Mouse (Mus musculus) liver, adult (tissue): ENCODE results near the gene Fnip2.

Source experiments
- GATA4 ChIP-seq: IDR thresholded peaks from 2 replicates; pipeline ENCODE4 v1.6.1; 2014; ENCODE audit warnings: mild to moderate bottlenecking, low read length; ENCODE audit not compliant: insufficient replicate concordance

Fnip2 gene

GRCm38 (mm10) chr3:79549751-79550393 is 17.7 kb downstream of the Fnip2 start:
- TF ChIP-seq GATA4: no peak

DNA sequence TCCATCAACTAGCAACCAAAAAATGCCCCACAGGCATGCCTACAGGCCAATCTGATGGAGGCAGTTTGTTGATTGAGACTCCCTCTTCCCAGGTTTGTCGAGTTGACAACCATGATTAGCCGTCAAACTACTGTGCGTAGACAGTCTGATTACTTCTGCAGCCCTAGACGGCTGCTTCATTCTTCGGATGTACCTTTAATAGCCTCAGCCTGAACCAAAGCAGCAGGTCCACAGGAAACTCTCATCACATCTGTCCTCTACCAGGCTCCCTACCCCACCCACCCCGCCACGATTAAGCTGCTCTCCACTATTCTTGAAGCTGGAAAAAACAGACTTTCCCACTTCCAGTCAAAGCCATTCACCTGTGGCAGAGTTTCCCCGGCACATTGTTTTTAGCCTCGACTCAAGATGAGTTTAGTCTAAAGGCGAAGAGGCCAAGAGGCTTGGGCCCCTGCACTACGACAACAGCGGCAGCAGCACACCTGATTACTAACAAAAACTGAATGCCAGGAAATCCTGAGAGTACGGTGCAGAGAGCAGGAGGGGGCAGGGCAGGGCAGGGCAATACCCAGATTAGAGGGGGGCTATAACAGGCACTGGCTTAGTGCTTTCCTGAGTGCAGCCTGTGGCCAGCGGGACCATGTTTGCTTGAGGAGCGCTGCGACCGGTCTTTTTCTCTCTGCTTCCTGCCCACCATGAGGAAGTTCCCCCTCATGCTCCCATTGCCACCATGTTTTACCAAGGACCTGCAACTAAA is 18.7 kb downstream of the Fnip2 start:
- TF ChIP-seq GATA4: no peak

DNA sequence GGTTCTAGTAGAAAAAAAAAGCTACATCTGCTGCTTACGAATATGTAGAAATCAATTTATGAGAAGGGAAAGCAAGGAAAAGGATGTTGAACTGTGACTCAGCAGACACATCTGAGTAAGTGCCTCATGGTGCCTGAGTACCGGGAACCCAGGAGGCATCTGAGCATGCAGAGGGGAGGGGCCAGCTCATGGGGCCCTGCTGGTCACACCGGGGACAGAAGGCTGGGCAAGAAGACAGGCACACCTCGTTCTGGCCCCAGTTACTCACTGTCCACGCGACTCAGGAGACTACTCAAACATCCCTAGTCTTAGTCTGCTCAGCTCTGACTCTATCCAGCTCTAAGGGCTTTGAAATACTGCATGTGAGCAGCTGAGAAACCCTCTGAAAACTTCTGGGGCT is 25.0 kb downstream of the Fnip2 start:
- no peak for TF ChIP-seq GATA4

DNA sequence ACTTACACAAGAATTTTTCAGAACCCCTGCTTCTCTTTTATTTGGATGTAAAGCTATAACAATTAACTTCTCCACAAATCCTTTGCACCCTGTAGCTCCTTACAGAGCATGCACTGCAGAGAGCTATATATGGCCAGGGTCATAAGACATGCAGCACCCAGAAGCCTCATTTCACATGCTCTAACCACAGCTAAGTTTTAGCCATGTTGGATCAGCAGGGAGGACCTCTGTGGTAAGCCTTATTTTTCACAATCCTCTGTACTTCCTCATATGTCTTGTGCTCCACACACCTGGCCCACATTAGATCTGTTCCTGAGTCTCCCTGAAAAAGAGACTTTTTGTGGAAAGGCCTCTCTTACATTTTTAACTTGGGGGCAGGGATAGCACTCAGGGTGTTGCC is 27.9 kb downstream of the Fnip2 start:
- TF ChIP-seq GATA4: no peak

DNA sequence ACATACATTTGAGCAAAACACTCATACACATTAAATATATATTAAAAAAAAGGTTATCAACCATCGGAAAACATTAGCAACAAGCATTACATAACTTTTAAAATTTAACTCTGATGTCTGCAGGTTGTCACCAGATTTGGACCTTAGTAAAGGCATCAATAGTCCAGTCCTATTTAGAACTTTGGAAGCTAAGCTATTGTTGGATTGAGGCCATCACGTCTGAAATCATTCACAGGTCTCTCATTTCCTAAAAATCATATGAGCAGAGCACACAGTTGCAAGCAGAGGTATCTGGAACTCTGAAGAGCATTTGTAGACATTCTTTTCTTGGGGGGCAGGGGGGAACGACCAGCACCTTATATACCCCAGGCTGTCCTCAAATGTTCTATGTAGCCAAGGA is 28.5 kb downstream of the Fnip2 start:
- TF ChIP-seq GATA4: no peak

DNA sequence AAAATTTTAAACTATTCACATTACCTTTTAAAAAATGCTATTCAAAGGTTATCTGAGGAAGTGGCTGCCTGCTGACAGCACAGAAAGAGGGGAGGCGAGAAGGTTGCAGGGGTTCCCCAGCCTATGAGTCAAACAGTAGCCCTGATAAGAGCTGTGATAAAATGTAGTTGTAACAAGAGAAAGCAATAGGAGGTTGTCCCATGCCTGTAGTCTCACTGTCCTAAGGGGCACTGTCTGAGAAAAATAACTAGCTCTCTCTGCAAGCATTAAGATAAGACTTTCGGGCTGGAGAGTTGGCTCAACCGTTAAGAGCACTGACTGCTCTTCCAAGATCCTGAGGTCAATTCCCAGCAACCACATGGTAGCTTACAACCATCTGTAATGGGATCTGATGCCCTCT is 29.3 kb downstream of the Fnip2 start:
- TF ChIP-seq GATA4: 0 out of 2 replicates have a peak, but pooled peaks have one; percentile 29

DNA sequence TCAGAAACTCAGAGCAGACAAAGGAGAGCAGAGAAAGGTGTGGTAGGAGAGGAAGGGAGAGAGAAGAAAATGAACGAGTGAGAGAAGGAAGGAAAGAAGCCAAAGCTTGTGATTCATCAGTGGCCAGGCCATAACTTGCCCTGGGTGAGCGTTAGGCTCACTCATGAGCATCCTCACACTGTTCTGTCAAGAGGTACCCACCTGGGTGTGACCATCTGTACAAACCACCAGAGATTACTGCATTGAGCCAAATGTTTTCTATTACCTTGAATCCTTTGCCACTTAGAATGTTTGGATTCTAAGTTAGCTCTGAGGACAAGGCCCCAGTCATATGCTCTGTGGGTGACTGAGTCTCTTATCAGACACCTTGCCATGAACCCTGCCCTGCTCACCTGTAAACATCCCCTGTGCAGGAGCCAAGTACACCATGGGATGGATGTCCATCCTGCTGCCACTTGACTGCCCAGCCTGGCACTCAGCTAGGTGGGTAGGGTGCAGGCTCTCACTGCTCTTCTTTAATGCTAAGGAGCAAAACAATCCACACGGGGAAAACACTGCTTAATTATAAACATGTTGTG is 29.9 kb downstream of the Fnip2 start:
- TF ChIP-seq GATA4: peak; percentile 95

GRCm38 (mm10) chr3:79537023-79537422 is 30.6 kb downstream of the Fnip2 start:
- peak; percentile 26; the same call in 1 of the 2 replicates for TF ChIP-seq GATA4

DNA sequence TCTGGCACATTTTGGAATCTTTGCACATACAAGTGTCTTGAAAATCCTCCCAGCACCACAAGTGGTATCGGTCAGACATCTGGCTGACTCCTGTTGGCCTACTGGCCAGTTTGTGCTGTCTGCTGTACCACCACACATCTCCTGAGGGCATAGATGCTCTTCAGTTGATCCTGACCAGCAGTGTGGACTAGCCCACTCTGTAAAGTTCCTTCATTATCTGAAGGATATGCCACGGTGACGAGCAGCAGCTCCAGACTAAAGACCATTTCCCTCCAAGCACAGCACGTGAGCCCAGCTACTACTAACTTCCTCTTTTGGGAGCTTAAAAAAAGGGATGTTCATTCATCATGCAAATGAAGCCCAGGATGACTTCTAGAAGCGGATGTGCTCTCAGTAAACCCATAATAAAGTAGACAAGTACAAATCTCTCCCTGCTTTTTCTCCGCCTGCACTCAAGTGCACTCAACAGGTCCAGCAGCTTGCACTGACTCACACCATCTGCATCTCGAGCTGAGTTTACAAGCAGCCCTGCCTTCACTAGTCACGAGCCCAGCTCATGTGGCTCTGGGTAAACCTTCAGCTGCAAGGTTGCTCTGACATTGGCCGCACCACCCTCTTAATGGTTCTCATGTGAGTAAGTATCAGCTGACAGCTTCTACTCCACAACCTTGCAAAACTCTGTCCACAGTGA is 35.9 kb downstream of the Fnip2 start:
- TF ChIP-seq GATA4: no peak

GRCm38 (mm10) chr3:79529499-79530096 is 38.0 kb downstream of the Fnip2 start:
- no peak for TF ChIP-seq GATA4

GRCm38 (mm10) chr3:79528451-79528850 is 39.1 kb downstream of the Fnip2 start:
- TF ChIP-seq GATA4: no peak

DNA sequence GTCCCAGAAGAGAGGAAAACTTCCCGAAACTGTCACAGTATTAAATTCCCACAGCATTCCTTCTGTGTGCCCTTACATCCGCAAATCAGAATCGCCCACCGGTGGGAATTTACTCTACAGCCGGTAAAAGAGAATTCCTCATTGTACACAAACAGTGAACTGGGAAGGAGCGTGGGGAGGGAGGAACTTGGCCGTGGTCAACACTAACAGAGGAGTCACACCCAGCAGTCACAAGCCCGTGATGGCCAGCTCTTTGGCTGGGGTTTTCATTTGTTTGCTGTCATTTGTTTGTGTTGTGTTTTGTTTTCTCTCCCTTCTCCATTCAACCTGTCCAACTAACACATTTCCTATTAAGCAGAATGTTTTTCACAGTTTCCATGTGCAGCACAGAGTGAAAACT is 39.7 kb downstream of the Fnip2 start:
- TF ChIP-seq GATA4: no peak

- TF ChIP-seq GATA4: no peak
Measured at GRCm38 (mm10) chr3:79527521-79527920, 40.1 kb downstream of the Fnip2 start.

- no peak for TF ChIP-seq GATA4
Measured at GRCm38 (mm10) chr3:79523349-79523748, 44.2 kb downstream of the Fnip2 start.

DNA sequence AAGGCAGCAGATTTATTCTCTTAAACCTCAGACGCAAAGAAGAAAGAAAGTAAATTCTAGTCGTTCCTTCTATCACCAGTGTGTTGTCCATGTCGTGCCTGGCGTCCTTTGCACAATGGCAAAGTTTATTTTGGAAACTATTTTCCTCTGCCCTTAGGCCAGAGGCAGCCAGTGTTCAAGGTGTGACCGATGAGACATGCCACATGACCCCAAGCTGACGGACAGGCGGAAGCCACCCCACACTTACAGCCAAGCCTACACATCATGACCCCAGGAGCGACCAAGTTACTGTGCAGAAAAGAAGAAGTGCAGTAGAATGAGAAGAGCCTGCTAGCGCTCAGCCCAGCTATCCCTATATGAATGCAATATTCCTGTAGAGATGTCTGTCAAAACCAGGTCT is 47.7 kb downstream of the Fnip2 start:
- no peak for TF ChIP-seq GATA4
